Mouse (Mus musculus): ENCODE data around the gene Btbd35f25.
"Not testable (repeated sequence)": the region's sequence is repeated elsewhere in the genome, so short reads cannot be mapped to it uniquely, and the experiment has no call there.

The Btbd35f25 gene

DNA sequence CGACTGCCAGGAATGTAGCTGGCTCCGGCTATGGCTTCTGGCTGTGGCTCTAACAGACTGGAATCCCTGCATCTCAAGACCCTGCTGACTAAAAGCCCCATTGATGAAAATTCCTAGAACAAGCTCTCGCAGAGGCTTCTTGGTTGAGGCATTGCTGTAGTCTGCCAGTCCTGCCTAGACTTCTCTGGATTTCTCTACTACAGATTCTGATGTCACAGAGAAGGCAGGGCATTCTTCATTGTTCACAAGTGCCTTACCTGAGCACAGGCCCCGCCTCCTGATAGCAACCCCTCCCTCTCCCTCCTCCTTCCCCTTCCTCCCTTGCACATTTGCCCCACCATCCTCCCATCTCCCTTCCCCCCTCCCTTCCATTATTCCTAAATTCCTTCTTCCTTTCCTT, at the start of gene Btbd35f25:
TSS of gene Btbd35f25 (minus strand) at position 101 of the 400 bp plus-strand sequence.
- DNase-seq (ENCODE audit: low spot score in 2 of 2) = not testable (repeated sequence)

GRCm38 (mm10) chrX:31766255-31766654, 49.3 kb upstream of the Btbd35f25 start:
- no peak for DNase-seq (ENCODE audit: low spot score in 2 of 2)

DNA sequence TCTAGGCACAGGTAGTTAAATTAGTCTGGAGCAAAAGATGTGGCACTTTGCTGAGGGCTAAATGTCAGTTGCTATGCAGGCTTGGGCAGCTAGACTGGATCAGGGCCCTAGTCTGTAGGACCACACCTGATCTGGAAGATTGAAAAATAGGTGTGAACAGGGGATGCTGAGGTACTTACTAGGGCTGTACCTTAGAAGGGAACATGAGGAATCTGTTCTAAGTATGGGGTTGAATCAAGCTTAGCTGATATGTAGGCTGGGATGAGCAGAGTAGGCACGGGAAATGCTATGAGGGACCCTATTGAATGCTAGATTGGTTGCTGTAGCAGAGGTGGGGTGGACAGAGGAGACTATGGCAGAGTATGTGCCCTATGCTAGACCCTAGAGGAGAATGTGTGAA, 47.0 kb upstream of the Btbd35f25 start:
- DNase-seq (ENCODE audit: low spot score in 2 of 2) = no peak

- DNase-seq (ENCODE audit: low spot score in 2 of 2) = no peak
Observed at GRCm38 (mm10) chrX:31745079-31745478, 28.1 kb upstream of the Btbd35f25 start.

DNA sequence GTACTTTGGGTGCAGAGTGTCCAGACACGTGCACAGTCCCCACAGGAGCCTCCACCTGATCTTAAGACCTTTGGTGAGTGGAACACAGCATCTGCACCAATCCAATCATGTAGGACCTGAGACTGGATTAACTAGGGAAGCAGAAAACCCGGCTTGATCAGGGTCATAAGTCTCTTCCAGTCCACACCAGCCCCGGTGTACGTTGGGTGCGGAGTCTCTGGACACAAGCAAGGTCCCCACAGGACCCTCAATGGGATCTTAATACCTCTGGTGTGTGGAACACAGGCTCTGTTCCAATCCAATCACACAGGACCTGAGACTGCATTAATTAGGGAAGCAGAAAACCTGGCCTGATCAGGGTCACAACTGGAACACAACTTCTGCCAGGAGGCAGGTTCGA, 20.0 kb upstream of the Btbd35f25 start:
- no peak for DNase-seq (ENCODE audit: low spot score in 2 of 2)
